Mouse (Mus musculus) layer of hippocampus, postnatal 10 days (tissue): ENCODE results near the gene Syk. TPM values are rescaled to one million over a fixed set of nuclear protein-coding genes. Genes with fewer than 3 reads are reported as not detected.

ENCODE experiments used
- DNase-seq, 2 experiments: peaks; one replicate each; pipeline ENCODE4 v3.0.0; 2021; ENCODE audit warnings: low spot score in 2 of 2
- total RNA-seq, 2 experiments: library from RNA; stranded (reverse); gene quantifications; 2 replicates each; pipeline ENCODE4 v1.2.3; 2021

Gene Syk
- total RNA-seq, 2 experiments from 2014 or later, result 6.6 to 8.2 TPM

DNA sequence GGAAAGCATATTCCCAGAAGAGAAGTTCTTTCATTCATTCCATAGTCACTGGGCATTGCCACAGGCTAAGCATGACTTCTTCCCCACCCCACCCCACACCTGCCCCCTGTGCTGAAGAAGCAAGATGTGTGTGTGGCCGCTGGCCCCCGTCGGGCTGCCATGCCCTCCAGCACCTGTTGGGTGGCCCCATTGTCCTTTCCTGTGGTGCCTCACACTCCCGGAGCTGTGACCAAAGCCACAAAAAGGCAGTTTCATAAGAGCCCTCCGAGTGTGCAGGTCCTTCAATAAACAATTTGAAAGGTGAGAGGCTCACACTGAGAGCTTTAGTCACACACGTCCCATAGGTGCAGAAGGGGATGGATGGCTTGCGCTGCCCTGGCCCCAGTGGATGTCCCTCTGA is 16.2 kb upstream of the Syk start:
- no peak for DNase-seq

DNA sequence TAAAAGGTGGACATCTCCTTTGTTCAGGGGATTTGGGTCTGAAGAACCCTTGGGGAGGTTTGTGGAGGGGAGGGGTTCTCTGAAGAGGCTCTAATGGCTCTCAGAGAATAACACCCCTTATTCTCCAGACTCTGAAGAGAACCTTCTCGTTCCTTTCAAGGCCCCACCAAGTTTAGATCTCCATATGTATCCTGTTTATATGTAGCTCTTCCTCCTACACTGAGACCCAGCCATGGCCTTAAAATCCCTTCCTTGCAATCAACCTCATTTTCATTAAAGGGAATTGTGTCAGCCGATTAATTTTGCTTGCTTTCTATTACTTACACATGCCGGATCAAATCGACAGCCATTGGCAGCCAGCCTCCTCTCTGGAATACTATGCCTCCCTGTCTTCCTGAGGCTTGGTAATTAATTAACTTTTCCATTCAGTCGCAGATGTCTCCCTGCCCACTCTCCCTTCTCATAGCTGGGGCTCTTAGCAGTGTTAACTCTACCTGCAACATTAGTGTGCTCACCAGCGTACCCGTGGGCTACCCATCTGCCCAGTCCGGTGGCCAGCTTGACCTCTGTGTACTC is 13.7 kb upstream of the Syk start:
- peak in 1 of 2 experiments; percentile 41 for DNase-seq

DNA sequence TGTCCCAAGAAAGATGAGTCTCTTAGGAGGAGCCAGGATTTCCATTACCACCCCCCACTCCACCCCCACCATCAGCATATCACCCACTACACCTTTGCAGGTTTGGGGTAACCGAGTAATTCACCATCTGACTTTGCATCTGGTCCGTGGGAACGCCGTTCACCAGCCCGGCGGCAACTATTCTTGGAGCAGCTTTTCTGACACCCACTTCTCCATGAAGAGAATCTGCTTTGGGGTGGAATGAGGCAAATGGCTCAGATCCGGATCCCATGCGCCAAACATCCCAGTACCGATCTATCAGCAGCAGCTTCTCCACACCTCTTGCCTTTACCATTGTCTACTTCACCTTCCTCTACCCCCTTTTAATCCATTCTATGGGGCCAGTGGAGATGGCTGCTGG is 12.7 kb upstream of the Syk start:
- peak; percentile 36 to 42 for DNase-seq

GRCm38 (mm10) chr13:52571591-52572384 is 11.2 kb upstream of the Syk start:
- no peak for DNase-seq

GRCm38 (mm10) chr13:52572451-52573446 is 10.2 kb upstream of the Syk start:
- no peak for DNase-seq

- DNase-seq, result no peak
Measured at GRCm38 (mm10) chr13:52574311-52574710, 8.7 kb upstream of the Syk start.

- no peak for DNase-seq
Measured at GRCm38 (mm10) chr13:52575483-52575882, 7.5 kb upstream of the Syk start.

GRCm38 (mm10) chr13:52576021-52576614 is 6.9 kb upstream of the Syk start:
- no peak for DNase-seq

- no peak for DNase-seq
Measured at GRCm38 (mm10) chr13:52576841-52577240, 6.1 kb upstream of the Syk start.

GRCm38 (mm10) chr13:52577326-52577920 is 5.5 kb upstream of the Syk start:
- DNase-seq, result no peak

GRCm38 (mm10) chr13:52577939-52578338 is 5.0 kb upstream of the Syk start:
- no peak for DNase-seq

- no peak for DNase-seq
Measured at GRCm38 (mm10) chr13:52578776-52579175, 4.2 kb upstream of the Syk start.

DNA sequence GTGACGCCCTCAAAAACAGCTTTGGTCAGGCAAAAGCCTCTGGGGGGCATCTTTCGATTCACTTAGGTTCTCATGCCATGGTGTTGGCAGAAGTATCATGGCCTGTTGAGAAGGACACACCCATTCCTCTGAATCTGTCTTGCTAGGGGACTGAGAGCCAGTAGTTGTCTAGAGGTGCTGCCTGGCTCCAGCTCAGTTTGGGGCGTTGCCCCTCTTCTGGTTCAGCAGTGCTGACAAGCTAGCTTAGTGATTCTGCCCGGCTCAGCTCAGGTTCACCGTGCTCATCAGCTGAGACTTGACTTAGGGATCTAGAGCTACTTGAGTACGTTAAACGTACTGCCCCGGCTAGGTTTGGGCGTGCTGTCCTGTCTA is 481 bp upstream of the Syk start:
- DNase-seq, result no peak

DNA sequence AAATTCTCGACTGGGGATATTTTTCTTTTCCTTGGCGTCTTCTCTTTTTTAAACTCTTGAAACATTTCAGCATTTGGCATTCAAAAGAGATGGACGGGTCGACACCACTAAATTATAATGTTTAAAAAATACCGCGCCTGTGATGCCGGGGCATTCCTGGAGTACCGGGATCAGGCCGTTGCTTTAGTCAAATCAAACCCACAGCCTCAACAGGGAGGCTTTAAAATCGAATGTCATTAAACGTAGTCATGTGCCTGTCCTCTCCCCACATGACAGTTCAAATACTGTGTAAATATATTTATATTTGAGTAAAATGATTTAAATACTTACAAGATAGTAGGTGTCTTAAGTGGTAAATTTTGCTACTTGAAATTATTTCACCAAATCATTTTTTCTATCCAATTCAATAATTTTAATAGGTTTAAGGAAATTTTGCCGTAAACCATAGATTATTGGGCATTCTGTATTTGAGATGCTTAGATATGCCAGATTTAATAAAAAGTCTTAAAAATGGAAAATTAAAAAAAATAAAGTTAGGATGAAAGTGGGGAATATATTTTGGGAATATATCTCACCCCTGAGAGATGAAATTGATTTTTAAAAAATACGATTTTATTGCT is 1.1 kb downstream of the Syk start:
- no peak for DNase-seq

- DNase-seq, result no peak
Measured at GRCm38 (mm10) chr13:52584654-52585455, 1.9 kb downstream of the Syk start.

DNA sequence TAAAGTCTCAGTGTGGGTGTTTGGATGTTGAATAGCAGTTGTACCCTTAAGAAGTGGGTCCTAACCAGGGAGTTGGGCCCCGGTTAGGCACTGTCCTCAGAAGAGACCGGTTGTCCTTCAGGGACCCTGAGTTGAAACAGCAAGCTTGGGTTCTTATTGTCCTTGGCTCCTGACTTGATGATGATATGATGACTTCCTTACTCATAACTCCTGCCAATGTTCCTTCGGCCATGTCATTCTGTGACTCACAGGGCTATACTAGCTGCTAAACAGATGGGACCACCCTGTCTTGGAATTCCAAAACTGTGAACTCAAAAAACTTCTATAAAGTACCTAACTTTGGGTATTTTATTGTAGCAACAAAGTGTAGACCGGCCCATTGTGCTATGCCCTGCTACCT is 4.8 kb downstream of the Syk start:
- DNase-seq, result no peak

GRCm38 (mm10) chr13:52589043-52589442 is 6.1 kb downstream of the Syk start:
- no peak for DNase-seq

DNA sequence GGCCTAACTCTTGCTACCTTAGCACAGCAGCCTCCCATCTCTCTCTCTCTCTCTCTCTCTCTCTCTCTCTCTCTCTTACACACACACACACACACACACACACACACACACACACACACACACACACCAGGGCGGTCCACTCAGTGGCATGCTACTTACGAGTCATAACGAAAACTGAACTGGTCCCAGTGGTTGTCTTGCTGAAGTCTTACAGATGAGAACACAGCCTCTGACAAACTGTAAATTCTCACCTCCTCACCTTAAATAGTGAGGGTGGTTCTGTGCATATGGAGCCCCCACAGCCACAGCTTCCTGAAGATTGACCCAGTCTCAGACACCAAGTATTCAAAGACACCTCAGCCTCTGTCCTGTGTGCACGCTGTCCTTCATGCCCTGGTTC is 8.9 kb downstream of the Syk start:
- no peak for DNase-seq

DNA sequence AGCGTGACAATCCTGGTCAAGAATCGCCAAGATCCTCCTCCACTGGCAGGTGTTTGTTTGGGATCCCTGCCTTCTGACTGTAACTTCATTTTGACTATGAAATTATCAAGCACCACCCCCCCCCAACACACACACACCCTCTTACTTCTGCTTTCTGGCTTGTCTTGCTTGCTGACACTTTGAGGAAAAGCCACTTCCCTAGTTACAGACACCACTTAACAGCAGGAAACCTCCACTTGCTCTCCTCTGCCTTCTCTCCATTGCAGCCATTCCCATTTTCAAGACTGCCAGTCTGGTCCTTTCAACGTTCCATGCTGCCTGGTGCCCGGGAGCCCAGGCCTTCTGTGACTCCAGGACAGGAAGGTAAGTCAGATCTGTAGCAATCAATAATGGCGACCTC is 13.7 kb downstream of the Syk start:
- DNase-seq, result no peak
